Mouse (Mus musculus): ENCODE results near the gene Lrrtm1.

Lrrtm1 gene

GRCm38 (mm10) chr6:77242601-77243406 lies at the start of gene Lrrtm1:
Gene Lrrtm1 (plus strand): TSS chr6:77242689.
- DNase-seq, result peak; percentile 24

- DNase-seq, result no peak
Measured at GRCm38 (mm10) chr6:77196650-77197049, 45.8 kb upstream of the Lrrtm1 start.

GRCm38 (mm10) chr6:77199375-77199774 lies 43.1 kb upstream of the Lrrtm1 start:
- DNase-seq, result no peak

DNA sequence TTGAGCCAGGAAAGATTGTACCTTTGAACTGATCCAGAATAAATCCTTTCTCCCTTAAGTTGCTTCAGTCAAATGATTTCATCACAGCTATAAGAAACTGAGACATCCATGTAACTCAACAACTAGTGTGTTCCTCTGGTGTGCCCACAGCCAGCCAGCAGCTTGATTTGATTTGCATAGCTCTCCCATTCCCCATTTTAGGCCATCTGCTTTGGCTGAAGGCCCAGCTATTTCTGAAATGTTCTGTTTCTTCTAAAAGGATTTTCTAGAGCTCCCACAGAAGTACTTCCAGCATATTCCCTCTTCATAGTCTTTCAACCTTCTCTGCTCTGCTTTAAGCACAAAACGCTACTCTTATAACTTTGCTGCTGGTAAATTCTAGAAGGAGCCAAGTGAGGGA lies 33.3 kb upstream of the Lrrtm1 start:
- no peak for DNase-seq

DNA sequence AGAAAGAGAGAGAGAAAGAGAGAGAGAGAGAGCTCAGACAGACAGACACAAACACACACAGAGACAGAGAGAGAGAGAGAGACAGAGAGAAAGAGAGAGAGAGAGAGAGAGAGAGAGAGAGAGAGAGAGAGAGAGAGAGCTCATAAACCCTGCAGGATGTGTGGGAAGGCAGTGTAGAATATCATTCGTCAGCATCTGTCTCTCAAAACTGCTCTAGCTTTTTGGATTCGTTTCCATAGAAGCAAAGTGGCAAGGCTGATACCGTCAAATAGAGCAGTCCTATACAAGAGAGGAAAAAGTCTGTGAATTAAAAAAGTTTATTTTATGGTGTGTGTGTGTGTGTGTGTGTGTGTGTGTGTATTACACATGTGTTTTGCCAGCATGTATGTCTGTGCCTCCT lies 32.6 kb upstream of the Lrrtm1 start:
- DNase-seq, result no peak

DNA sequence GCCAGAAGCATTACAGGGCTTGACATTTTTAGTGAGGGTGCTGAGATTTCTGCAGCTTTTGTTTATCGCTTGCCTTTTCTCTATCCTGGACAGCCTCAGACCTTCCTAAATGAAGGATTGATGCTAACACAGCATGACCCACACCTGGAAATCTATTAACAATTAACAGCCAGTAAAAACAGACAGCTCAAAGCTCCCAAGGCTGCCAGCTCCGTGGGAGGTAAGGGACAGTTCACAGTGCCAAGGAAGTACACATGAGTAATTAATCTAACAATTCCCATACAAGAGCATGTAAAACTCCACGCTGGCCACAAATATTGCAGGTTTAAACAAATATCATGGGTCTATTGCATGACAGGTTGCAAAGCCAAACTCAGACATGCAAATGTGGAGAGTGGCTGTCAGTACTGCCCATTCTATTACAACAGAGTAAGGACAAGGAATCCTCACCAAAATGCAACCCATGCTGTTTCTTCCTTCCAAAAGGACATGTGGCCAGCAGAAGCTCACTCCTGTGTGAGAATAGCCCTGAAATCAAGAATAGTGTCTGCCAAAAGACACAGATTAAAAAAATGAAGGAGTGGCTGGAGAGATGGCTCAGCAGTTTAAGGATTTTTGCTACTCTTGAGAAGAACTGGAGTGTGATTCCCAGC lies 28.6 kb upstream of the Lrrtm1 start:
- peak; percentile 85 for DNase-seq

DNA sequence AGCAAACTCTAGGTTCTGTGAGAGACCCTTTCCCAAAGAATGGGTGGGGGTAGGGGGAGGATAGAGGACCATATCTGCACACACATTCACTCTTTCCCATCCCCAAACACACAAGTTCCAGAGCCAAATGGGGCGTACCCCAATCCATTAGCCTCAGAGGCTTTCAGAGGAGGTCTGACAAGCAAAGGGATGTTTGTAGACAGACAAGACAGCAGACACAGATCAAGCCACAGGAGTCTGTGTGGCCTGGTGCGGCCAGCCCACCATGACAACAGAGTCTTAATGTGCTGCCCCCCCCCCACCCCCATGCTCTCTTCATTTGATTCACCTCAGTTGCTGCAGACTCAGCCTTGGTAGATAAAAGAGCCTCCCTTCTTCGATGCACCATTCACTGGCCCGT lies 27.2 kb upstream of the Lrrtm1 start:
- DNase-seq, result no peak

- DNase-seq, result peak; percentile 35
Measured at GRCm38 (mm10) chr6:77218875-77219274, 23.6 kb upstream of the Lrrtm1 start.

DNA sequence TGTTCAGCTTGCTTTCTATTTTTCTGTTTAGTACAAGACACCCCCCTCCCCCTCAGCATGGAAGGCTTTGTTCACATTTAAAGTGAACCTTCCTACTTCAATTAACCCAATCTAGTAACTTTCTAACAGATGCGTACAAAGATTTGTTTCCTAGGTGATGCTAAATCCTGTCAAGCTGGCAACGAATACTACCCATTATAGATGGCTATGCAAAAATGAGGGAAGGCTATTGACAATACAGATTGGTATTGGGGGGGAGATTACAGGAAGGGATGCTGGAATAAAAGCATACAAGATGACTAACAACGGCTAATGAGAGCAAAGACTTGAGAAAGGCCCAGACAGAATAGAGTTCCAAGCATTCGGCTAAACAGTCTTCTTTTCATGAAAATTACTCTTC lies 21.7 kb upstream of the Lrrtm1 start:
- DNase-seq, result no peak

DNA sequence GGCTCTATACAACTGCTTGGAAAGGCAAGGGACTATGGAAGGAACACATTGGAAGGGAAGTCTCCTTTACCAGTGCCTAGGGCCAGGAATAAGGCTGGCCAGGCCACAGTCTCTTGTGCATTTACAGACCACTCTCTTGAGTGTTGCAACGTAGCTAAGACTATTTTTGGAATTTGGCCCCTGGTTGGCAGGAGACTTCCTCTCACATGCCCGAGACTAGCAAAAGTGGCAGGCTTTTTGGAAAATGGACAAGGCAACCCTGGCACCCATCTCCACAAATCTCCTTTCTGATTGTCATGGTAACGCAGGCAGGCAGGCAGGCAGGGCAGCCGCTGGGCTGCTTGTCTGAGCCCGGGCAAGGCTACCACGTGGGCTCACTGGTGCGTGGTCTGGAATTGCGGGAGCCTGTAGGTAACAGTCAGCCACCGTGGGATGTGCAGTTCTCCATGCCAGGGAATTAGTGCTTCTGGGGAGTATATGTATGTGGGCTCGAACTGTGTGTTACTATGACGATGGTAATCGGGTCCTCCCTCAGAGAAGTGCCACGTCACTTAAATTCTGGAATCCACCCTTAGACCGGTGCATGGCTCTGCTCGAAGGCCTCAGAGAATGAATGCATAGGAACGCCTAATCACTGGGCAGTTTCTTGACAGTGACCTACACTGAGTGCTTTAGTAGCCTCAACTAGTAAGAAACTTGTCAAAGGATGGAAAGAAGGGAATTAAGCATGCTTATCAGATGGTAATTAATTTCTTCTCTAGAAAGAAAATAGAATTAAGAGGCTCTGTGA lies 19.4 kb upstream of the Lrrtm1 start:
- no peak for DNase-seq

DNA sequence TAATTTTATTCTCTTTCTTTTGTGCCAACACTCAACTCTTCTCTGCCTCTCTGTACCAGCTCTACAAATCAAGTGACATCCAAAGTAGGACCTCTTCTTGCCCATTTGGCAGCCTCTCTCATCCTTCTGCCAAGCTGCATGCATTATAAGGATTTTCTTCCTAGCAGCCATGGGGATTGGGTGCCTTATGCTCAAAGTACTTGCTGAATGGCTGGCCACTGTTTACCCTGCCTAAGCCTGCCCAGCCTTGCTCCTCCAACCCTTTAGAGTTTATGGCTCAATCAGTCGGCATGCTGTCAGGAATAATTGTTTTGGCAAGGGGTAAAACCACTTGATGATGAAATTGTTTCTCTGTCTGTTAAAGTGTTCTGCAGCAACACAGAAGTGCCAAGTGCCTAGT lies 2.1 kb upstream of the Lrrtm1 start:
- DNase-seq, result no peak

GRCm38 (mm10) chr6:77243541-77244231 lies 1.2 kb downstream of the Lrrtm1 start:
- no peak for DNase-seq

- DNase-seq, result no peak
Measured at GRCm38 (mm10) chr6:77253480-77253879, 11.0 kb downstream of the Lrrtm1 start.

DNA sequence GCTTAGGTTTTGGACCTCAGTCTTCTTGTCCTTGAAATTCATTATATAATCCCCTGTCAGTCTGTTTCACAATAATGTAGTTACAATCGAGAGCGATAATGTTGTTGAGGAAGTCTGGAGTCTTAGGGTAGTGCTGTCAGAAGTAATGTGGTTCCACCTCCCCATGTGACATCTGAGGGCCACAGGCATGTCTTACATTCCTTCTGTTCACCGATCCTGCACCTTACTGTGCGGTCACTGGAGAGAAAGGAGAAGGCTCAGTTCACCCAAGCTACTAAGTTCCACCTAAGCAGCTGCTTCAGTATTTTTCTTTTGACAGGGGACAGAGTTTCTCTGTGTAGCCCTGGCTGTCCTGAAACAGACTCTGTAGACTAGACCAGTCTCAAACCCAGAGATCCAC lies 13.9 kb downstream of the Lrrtm1 start:
- DNase-seq, result peak; percentile 27

GRCm38 (mm10) chr6:77257358-77258105 lies 15.0 kb downstream of the Lrrtm1 start:
- DNase-seq, result peak; percentile 19

- no peak for DNase-seq
Measured at GRCm38 (mm10) chr6:77265163-77265562, 22.7 kb downstream of the Lrrtm1 start.

DNA sequence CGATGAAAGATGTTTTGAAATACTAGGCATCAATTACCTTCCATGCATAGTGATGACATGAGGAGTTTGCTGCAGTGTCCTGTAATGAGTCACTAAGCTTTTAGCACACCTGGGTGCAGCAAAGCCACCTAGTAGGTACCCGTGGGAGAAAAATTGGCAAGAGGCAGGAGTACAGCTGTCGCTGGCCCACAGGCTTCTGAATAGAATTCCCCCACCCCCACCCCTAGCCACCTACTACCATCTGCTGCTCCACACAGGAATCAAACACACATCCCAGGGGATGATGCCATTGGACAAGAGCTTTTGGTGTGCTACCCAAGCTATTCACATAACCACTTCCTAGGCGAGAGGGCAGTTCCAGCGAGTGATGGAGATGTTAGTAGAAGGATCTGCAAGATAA lies 36.3 kb downstream of the Lrrtm1 start:
- DNase-seq, result no peak

- no peak for DNase-seq
Measured at GRCm38 (mm10) chr6:77286317-77286716, 43.8 kb downstream of the Lrrtm1 start.

- no peak for DNase-seq
Measured at GRCm38 (mm10) chr6:77288402-77288801, 45.9 kb downstream of the Lrrtm1 start.

DNA sequence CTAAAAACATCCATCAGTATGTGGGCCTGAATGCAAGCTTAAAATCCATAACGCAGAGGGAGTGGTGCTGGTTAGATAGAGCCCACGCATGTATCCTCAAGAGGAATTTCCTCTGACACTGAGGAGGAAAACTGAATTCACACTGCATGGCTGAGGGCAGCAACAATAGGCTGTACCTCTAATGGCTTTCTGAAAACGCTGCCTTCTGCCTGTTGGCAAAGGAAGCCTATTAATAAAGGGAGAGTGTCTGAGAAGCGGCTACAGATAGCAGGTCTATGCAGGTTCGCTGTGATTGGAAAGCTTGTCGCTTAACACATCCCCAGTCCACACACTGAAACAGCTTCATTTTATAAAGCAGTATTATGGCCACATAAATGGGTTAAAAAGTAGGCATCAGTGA lies 48.9 kb downstream of the Lrrtm1 start:
- no peak for DNase-seq

DNA sequence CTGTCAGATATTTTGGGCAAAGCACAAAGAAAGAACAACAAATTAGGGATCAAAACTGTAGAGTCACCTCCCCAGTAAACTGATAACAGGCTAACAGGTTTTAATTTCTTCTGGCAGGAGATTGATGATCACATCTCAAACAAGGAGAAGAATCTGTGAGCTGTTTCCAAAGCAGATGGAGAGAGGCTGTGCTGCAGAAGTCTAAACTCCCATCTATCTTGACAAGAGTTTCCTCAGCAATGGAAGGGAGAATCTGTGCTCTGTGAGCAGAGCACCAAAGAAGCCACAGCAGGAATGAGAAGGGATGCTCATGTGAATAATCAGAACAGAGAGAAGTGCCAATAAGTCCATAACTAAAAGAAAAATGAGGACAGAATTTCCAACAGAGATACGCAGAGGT lies 58.8 kb downstream of the Lrrtm1 start:
- no peak for DNase-seq

GRCm38 (mm10) chr6:77306796-77307195 lies 64.3 kb downstream of the Lrrtm1 start:
- no peak for DNase-seq

All from kidney, adult 9 months (tissue).